Mouse (Mus musculus) heart, embryonic 10.5 days (tissue): ENCODE measurements around the gene Tmem94. TPM values are rescaled to one million over a fixed set of nuclear protein-coding genes. Genes with fewer than 3 reads are reported as not detected.

Source experiments
- DNase-seq: peaks from one replicate; pipeline ENCODE4 v3.0.0-alpha.2; 2017; ENCODE audit warnings: low spot score
- H3K27ac ChIP-seq: fragments of 300-500 bp; sonication (generic); 2 replicates; pipeline ENCODE4 v1.5.1; 2016; ENCODE audit warnings: mild to moderate bottlenecking
- H3K27me3 ChIP-seq: fragments of 300-500 bp; sonication (generic); 2 replicates; pipeline ENCODE4 v1.6.1; 2016; ENCODE audit warnings: mild to moderate bottlenecking; ENCODE audit not compliant: poor library complexity, insufficient read depth, severe bottlenecking
- H3K36me3 ChIP-seq: fragments of 300-500 bp; sonication (generic); 2 replicates; pipeline ENCODE4 v1.6.1; 2016; ENCODE audit warnings: mild to moderate bottlenecking, moderate library complexity
- H3K4me1 ChIP-seq: fragments of 300-500 bp; sonication (generic); 2 replicates; pipeline ENCODE4 v1.6.1; 2016; ENCODE audit warnings: mild to moderate bottlenecking
- H3K4me3 ChIP-seq: fragments of 300-500 bp; sonication (generic); 2 replicates; pipeline ENCODE4 v1.5.1; 2016; ENCODE audit warnings: mild to moderate bottlenecking, moderate library complexity
- H3K9me3 ChIP-seq: fragments of 300-500 bp; sonication (generic); 2 replicates; pipeline ENCODE4 v1.6.1; 2016; ENCODE audit warnings: mild to moderate bottlenecking, moderate library complexity
- WGBS: fragments of 180-500 bp; shearing (Covaris S2); methylation state at CpG from one replicate; pipeline ENCODE4 v1.1.7; 2016; 5-methylcytosine and 5-hydroxymethylcytosine counted together
- polyA plus RNA-seq: library from polyadenylated mRNA; unstranded; fragments of >200 nt; fragmentation: Nextera tagmentation; extraction: Ambion mirVana; gene quantifications from 2 replicates; pipeline ENCODE4 v1.2.1, GENCODE M21; 2016

Gene Tmem94
- 35.0 and 56.8 TPM in 2 replicates for polyA plus RNA-seq

DNA sequence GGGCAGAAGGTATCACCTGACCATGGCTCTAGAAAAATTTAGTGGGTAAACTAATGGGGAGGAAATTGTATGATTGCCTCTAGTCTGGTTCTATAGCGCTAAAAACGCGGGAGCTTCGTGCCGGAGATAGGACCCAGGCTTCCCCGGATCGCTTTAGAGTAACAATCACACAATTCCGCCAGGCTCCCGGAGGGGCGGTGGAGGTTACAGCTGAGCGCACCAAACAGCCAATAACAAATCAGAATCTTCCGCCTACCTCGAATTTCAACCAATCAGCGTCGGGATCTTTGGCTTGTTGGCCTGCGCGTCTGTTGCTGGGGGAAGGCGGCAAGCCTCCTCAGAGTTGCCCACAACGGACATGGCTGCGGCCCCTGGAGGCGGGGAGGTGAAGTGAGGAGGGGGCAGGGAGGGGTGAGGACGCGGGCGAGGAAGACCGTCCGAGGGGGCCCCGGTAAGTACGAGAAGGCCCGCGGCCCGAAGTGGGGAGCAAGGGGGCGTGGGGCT, at the start of gene Tmem94:
Gene Tmem94 (plus strand): TSS at position 331 of the 504 bp plus-strand sequence.
- Histone ChIP-seq H3K27me3 (no peaks in the 10 kb centered on the region), H3K27ac (peak within 1 kb of the TSS; percentile 100), H3K4me3 (peak within 1 kb of the TSS; percentile 93), H3K9me3 (no peaks in the 10 kb centered on the region), H3K4me1 (peaks cover 30% of the 10 kb centered on the region), H3K36me3 (0 out of 2 replicates have a peak, but pooled peaks cover 7% of the 10 kb centered on the region)
- DNase-seq, result peak; percentile 99
- WGBS, result under 1% methylated on average over 32 of the region's 32 CpGs

DNA sequence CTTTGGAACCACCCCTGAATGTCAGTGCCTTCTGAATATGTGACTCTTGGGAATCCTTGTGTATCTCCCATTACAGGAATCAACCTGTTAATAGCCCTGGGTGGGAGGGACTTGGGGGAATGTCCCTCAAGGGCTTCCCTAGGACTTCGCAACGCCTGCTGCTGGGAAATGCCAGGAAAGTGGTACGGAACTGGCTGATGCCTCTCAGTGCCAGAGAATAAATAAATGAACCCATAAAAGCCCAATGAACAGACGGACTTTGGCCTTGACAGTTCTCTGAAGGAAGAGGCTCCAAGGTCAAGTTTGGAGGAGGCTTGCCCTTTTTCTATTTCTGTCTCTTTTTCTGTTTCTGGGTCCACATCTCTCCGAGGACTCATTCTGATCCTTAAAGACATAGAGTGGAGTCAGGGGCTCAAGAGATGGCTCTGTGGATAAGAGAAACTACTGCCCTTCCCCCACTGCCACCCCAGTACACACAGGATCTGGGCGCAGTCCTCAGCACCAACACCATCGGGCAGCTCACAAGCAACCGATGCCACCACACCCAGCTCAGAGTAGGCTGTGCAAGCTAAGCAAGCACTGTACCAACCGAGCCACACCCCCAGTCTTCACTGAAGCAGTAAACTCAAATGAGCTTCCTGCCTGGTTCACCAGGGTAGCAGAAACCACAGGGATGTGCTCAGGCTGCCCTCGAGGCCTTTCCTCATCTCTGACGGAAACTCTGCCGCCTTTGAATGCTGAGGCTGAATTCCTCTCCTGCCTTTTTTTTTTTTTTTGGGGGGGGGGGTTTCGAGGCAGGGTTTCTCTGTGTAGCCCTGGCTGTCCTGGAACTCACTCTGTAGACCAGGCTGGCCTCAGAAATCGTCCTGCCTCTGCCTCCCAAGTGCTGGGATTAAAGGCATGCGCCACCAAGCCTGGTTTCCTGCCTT, 48.6 kb upstream of the Tmem94 start:
- peaks cover 8% of the 10 kb centered on the region; the same call in 1 of the 2 replicates for H3K4me1 ChIP-seq
- no peaks in the 10 kb centered on the region for H3K27me3 ChIP-seq
- H3K9me3 ChIP-seq, result no peaks in the 10 kb centered on the region
- H3K36me3 ChIP-seq, result no peaks in the 10 kb centered on the region
- DNase-seq, result no peak
- H3K27ac ChIP-seq, result no peak overlapping the region
- H3K4me3 ChIP-seq, result no peak overlapping the region
- 72% methylated on average over 15 of the region's 15 CpGs for WGBS

DNA sequence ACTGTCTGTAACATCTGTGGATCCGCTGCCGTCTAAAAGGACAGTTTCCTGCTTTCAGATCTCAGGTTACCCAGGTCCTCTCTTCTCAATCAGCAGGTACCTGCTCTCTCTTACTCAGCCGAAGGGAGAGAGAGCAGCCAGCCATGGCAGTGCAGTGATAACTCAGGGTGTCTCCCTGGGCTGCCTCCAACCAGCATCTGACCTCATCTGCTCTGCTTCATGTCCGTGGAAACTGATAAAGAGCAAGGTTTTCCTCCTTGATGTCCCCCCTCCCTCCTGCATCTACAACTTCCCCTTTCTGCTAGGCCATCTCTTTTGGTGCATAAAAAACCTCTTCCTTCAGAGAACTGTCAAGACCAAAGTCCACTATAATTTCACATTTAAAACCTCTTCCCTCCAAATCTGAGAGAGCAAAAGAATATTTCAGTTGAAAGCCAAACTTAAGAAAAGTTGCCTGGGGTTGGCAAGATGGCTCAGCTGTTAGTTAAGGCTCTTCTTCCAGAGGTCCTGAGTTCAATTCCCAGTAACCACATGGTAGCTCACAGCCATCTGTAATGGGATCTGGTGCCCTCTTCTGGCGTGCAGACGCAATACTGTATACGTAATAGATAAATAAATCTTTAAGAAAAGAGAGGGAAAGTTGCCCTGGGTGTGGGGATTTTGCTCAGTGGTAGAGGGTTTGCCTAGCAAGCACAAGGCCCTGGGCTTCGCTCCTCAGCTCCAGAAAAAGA, 47.4 kb upstream of the Tmem94 start:
- H3K27me3 ChIP-seq, result no peaks in the 10 kb centered on the region
- 49% methylated on average over 8 of the region's 8 CpGs for WGBS
- no peaks in the 10 kb centered on the region for H3K36me3 ChIP-seq
- H3K9me3 ChIP-seq, result no peaks in the 10 kb centered on the region
- peaks cover 6% of the 10 kb centered on the region; the same call in 1 of the 2 replicates for H3K4me1 ChIP-seq
- no peak overlapping the region for H3K4me3 ChIP-seq
- DNase-seq, result no peak
- no peak overlapping the region for H3K27ac ChIP-seq

DNA sequence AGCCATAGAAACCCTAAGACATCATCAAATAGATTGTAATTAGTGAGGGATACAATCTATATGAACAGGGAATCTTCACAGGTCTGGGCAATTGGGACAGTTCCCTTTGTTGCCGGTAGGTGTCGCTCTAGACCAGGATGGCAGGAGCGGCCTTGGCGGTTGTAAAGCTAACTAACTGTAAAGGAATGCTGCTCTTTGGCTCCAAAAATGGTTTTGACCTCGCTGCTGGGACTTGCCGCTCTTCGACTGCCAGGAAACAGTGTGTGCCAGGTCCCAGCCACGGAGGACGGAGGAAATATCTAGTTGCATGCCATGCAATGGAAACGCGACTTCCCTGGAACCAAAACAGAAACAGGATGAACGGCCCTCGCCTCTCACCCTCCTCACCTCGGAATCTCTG, 42.6 kb upstream of the Tmem94 start:
- Histone ChIP-seq H3K27ac (peak overlapping the region; percentile 49), H3K9me3 (no peaks in the 10 kb centered on the region), H3K4me1 (peaks cover 5% of the 10 kb centered on the region; the same call in 1 of the 2 replicates), H3K27me3 (no peaks in the 10 kb centered on the region), H3K4me3 (peak overlapping the region; percentile 34; the same call in 1 of the 2 replicates), H3K36me3 (no peaks in the 10 kb centered on the region)
- 16% methylated on average over 14 of the region's 14 CpGs for WGBS
- peak; percentile 88 for DNase-seq

DNA sequence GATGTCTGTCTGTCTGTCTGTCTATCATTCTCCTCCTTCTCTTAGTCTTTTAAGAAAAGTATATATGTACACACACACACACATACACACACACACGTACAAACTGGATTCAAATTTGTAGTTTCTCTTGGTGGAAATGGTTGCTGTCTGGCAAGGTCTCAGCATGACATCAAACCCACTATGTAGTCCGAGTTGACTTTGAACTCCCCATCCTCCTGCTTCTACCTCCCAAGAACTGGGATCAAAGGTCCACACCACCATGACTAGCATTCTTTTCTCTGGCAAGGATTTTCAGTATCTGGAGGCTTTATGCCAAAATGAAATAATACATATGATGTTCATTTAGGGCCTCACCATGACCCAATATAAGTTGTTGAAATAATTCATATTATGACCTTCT, 42.0 kb upstream of the Tmem94 start:
- Histone ChIP-seq H3K9me3 (no peaks in the 10 kb centered on the region), H3K27me3 (no peaks in the 10 kb centered on the region), H3K36me3 (no peaks in the 10 kb centered on the region), H3K4me3 (no peak overlapping the region), H3K4me1 (peaks cover 5% of the 10 kb centered on the region; the same call in 1 of the 2 replicates), H3K27ac (no peak overlapping the region; the same call in 1 of the 2 replicates)
- no peak for DNase-seq
- 72% methylated on average over 2 of the region's 2 CpGs for WGBS

DNA sequence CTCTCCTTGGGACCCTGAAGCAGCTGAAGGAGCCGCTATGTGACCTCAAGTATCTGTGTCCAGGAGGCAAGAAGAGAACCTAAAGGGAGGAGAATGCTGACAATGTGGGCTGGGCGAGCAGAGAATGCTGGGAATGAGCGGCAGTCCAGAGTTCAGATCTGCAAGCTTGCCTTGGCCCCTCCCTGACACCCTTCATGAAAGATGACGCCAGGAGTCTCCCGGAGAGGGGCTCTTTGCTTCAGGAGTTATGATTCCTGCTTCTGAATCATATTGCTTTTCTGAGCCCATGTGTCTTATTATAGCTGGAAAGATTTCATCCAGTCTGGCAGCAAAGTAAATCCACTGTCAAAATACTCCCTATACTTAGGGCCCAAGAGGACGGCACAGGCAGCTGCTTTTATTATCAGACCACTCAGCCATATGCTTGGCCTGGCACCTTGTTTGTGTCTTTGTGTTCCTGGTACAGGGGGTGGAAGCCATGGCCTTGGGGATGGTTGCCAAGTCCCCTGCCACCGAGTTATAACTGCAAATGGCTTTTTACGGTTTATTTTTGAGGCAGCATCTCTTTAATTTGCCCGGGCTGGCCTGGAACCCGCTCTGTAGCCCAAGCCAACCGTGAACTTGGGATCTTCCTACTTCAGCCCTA, 31.1 kb upstream of the Tmem94 start:
- 59% methylated on average over 11 of the region's 11 CpGs for WGBS
- DNase-seq, result no peak
- Histone ChIP-seq H3K4me3 (no peak overlapping the region), H3K4me1 (peaks cover 23% of the 10 kb centered on the region), H3K36me3 (no peaks in the 10 kb centered on the region), H3K27ac (peak overlapping the region; percentile 44; the same call in 1 of the 2 replicates), H3K27me3 (no peaks in the 10 kb centered on the region), H3K9me3 (no peaks in the 10 kb centered on the region)

DNA sequence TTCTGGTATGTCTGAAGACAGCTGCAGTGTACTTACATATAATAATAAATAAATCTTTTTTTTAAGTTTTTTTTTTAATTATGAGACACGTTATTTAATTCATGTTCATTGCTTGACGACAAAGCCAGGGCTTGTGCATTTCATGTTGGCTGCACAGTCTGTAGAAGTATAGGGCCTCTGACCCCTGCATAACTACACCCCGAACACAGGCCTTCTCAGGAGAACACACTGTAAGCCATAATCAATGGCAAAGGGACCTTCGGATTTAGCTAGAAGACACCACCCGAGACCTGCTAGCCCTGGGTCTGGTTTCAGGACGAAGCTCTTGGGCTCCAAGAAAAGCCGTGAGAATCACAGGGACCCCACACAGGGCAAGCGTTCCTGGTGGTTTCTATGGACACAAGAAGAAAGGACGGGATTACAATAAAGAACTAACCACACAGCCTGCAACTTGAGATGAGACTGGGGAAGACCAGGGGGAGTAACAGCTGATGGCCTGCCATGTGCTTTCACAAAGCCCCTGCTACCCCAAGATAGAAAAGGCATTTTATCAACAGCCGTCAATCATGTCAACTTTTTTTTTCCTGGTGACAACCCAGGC, 27.5 kb upstream of the Tmem94 start:
- H3K9me3 ChIP-seq, result no peaks in the 10 kb centered on the region
- WGBS, result 60% methylated on average over 10 of the region's 10 CpGs
- H3K4me1 ChIP-seq, result peaks cover 23% of the 10 kb centered on the region
- no peak for DNase-seq
- no peaks in the 10 kb centered on the region for H3K36me3 ChIP-seq
- peak overlapping the region; percentile 4; the same call in 1 of the 2 replicates for H3K27ac ChIP-seq
- H3K27me3 ChIP-seq, result no peaks in the 10 kb centered on the region
- no peak overlapping the region for H3K4me3 ChIP-seq

DNA sequence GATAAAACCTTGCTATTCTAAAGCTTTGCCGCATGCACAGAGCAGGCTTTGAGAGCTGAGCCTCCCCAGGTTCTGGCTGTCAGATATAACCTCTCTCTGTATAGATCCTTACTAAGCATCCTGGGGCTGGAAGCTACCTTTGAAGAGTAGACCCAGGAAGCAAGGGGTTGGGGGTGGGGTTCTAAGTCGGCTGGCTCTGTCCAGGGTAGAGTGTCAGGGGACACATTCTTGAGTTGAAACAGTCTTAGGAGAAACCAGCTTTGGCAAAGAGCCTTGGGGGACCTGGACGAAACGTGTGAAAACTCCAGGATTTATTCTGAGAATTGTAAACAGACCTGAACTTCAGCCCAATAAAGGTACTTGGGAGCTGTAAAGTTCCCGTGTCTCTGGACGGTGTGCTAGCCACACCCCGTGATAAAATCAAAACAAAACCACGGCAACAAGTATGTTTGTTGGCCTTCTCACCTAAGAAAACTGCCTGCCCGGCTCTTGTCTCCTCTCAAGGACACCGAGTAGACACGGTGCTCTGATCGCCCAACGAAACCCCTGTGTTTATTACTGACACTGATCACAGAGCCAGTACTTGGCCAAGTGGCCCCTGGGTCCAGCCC, 26.9 kb upstream of the Tmem94 start:
- no peaks in the 10 kb centered on the region for H3K36me3 ChIP-seq
- no peak overlapping the region for H3K4me3 ChIP-seq
- peaks cover 23% of the 10 kb centered on the region for H3K4me1 ChIP-seq
- no peaks in the 10 kb centered on the region for H3K27me3 ChIP-seq
- no peaks in the 10 kb centered on the region for H3K9me3 ChIP-seq
- no peak for DNase-seq
- H3K27ac ChIP-seq, result peak overlapping the region; percentile 4
- 37% methylated on average over 13 of the region's 13 CpGs for WGBS

DNA sequence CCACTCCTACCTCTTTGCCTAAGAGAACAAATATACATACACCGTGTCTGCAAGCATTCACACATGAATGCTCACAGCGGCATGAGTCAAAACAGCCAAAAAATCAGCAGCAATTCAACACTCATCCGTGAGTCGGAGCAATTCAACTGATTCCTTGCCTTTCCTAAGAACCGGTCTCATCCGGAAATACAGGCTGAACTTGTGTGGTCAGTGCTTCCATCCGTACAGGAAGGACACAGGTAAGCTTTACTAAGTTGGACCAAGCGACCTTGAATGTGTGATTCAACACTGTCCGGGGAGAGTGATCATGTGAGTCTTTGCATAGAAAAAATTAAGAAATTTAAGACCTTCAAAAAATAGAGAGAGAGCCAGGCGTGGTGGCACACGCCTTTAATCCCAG, 24.2 kb upstream of the Tmem94 start:
- DNase-seq, result no peak
- Histone ChIP-seq H3K4me3 (no peak overlapping the region), H3K27ac (no peak overlapping the region), H3K36me3 (no peaks in the 10 kb centered on the region), H3K9me3 (no peaks in the 10 kb centered on the region), H3K27me3 (no peaks in the 10 kb centered on the region; the same call in 1 of the 2 replicates), H3K4me1 (peaks cover 15% of the 10 kb centered on the region)
- WGBS, result 89% methylated on average over 11 of the region's 11 CpGs

DNA sequence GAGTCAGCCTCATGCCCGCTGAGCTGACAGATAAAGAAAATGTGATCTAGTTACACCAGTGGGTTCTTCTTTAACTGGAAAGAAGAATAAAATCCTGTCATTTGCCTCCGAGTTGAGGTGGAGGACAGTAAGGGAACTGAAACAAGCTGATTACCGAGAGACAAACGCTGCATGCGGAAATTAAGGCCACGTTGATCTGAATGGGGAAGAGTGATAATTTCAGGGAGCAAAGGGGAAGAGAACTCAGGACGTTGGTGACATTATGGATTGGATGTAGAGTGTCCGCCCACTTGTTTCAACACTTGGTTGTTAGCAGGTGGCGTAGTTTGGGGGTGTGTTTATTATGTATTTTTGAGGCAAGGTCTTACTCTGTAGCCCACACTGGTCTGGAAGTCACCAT, 22.3 kb upstream of the Tmem94 start:
- no peak overlapping the region for H3K27ac ChIP-seq
- H3K4me3 ChIP-seq, result no peak overlapping the region
- H3K4me1 ChIP-seq, result peaks cover 11% of the 10 kb centered on the region
- no peaks in the 10 kb centered on the region for H3K9me3 ChIP-seq
- no peak for DNase-seq
- no peaks in the 10 kb centered on the region; the same call in 1 of the 2 replicates for H3K27me3 ChIP-seq
- WGBS, result 82% methylated on average over 9 of the region's 9 CpGs
- no peaks in the 10 kb centered on the region for H3K36me3 ChIP-seq

DNA sequence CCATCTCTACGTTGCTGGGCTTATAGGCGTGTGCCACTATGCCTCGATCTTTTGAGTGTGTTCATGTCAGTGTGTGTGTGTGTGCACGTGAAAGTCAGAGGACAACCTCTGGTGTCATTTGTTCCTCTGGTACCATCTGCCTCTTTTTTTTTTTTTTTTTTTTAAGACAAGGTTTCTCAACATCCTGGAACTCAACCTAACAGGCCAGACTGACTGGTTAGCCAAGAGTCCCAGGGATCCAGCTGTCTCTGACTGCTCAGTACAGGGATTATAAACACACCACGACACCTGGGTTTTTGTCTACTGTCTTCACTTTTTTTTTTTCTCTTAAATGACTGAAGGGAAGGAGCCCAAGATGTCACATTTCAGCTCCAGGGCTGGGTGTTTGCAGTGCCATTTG, 20.8 kb upstream of the Tmem94 start:
- Histone ChIP-seq H3K36me3 (no peaks in the 10 kb centered on the region), H3K27ac (no peak overlapping the region), H3K9me3 (no peaks in the 10 kb centered on the region), H3K27me3 (no peaks in the 10 kb centered on the region; the same call in 1 of the 2 replicates), H3K4me3 (no peak overlapping the region), H3K4me1 (no peaks in the 10 kb centered on the region; the same call in 1 of the 2 replicates)
- DNase-seq, result no peak
- 79% methylated on average over 5 of the region's 5 CpGs for WGBS

DNA sequence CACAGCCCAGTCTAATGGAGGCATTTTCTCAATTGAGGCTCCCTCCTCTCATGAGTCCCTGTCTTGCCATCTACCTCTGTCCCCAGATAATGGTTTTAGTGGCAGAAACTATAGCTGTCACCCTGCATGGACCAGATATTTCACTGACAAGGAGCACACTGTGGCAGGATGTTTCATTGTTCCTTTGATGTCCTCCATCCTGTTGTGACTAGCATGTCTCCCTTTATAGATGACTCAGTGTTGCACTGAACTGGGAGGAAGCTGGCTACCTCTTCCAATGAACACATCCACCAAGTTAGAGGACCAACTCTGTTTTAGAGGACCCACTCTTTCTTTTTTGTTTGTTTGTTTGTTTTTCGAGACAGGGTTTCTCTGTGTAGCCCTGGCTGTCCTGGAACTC, 19.1 kb upstream of the Tmem94 start:
- no peak for DNase-seq
- H3K9me3 ChIP-seq, result no peaks in the 10 kb centered on the region
- H3K36me3 ChIP-seq, result no peaks in the 10 kb centered on the region
- H3K4me3 ChIP-seq, result no peak overlapping the region
- no peaks in the 10 kb centered on the region; the same call in 1 of the 2 replicates for H3K4me1 ChIP-seq
- H3K27me3 ChIP-seq, result no peaks in the 10 kb centered on the region; the same call in 1 of the 2 replicates
- no peak overlapping the region for H3K27ac ChIP-seq
- 69% methylated on average over 1 of the region's 1 CpGs for WGBS
